1 mouse cellular context compared by ENCODE assay signal in the genomic region with DNA sequence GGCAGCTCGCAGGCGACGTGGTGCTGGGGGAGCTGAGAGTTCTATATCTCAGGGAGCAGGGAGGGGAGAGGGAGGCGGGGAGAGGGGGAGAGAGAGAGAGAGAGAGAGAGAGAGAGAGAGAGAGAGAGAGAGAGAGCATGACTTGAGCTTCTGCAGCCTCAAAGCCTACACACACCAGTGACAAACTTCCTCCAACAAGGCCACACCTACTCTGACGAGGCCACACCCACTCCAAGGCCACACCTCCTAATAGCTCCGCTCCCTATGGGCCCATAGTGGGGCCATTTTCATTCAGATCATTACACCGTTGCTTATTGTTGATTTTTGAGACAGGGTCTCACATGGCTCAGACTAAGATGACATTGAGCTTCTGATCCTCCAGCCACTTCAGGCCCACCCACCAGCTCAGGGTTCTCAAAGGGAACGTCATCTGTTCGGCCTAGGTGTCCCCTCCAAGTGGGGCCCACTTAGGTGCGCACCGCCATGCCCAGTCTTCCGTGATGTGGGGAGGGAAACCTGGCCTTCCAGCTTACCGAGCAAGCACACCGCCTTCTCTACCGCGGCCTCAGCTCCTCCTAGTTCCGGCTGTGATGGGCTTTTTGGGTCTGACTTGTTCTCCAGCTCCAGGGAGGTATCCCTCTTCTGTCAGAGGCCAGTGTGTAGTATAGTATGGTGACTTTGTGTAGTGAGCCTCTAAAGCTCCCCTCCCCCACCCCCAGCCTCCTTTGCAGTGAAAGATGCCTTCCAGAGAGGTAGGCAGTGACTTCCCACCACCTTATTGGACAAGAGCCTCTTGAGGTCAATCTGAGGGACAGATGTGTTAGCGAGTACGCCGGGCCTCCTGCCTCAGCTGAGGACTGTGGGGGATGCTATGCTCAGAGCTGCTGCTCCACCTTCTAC.
A peak's percentile ranks its signal among the peaks of the same experiment; 100 is the strongest.
TF ChIP-seq lines count a peak whose summit lies in the region.

No protein-coding gene starts in this region.

TF ChIP-seq in CH12.LX, 34 proteins besides CTCF, POLR2A, EP300 and RAD21:
- no peak for TF ChIP-seq MYC (IDR thresholded peaks at IDR 0.05; ENCODE audit: low read depth, low read length)
- no peak; the same call in 1 of the 2 replicates for TF ChIP-seq ZKSCAN1 (IDR thresholded peaks at IDR 0.05; ENCODE audit: borderline replicate concordance, low read depth, low read length)
- TF ChIP-seq KAT2A (IDR thresholded peaks at IDR 0.05; ENCODE audit: insufficient replicate concordance, low read length), result no peak
- TF ChIP-seq MAFK (IDR thresholded peaks at IDR 0.05; ENCODE audit: insufficient replicate concordance, low read length), result no peak
- no peak for TF ChIP-seq NELFE (IDR thresholded peaks at IDR 0.05; ENCODE audit: low read depth, low read length)
- 0 out of 2 replicates have a peak, but pooled peaks have one; percentile 2 for TF ChIP-seq TCF12 (IDR thresholded peaks at IDR 0.05; ENCODE audit: low read depth, low read length)
- no peak for TF ChIP-seq JUND (conservative IDR thresholded peaks at IDR 0.05; ENCODE audit: low read depth, low read length)
- no peak for TF ChIP-seq BHLHE40 (IDR thresholded peaks at IDR 0.05; ENCODE audit: low read depth, low read length)
- TF ChIP-seq MEF2A (IDR thresholded peaks at IDR 0.05; ENCODE audit: borderline replicate concordance, low read depth, low read length), result no peak
- TF ChIP-seq NRF1 (IDR thresholded peaks at IDR 0.05; ENCODE audit: low read depth, low read length), result no peak
- TF ChIP-seq CHD2 (IDR thresholded peaks at IDR 0.05; ENCODE audit: low read length), result peak; percentile 33; the same call in 1 of the 2 replicates
TF ChIP-seq in CH12.LX: peak in this region for 2.
